Mouse (Mus musculus) cerebellum, adult 8-10 months (tissue): ENCODE results near the gene Fam129a.
"Not testable (repeated sequence)": the region's sequence is repeated elsewhere in the genome, so short reads cannot be mapped to it uniquely, and the experiment has no call there.

ENCODE experiments used
- DNase-seq: peaks from one replicate; pipeline ENCODE4 v3.0.0; 2022

Fam129a gene

GRCm38 (mm10) chr1:151705723-151706396 lies 134.9 kb downstream of the Fam129a start:
- DNase-seq: peak; percentile 82

- DNase-seq: no peak
Observed at GRCm38 (mm10) chr1:151706397-151706752, 135.4 kb downstream of the Fam129a start.

GRCm38 (mm10) chr1:151708966-151709733 lies 138.2 kb downstream of the Fam129a start:
- no peak for DNase-seq

GRCm38 (mm10) chr1:151709734-151710022 lies 138.7 kb downstream of the Fam129a start:
- DNase-seq: no peak

GRCm38 (mm10) chr1:151710424-151711055 lies 139.6 kb downstream of the Fam129a start:
- DNase-seq: no peak

- no peak for DNase-seq
Observed at GRCm38 (mm10) chr1:151711062-151711461, 140.1 kb downstream of the Fam129a start.

- no peak for DNase-seq
Observed at GRCm38 (mm10) chr1:151712664-151713063, 141.7 kb downstream of the Fam129a start.

- no peak for DNase-seq
Observed at GRCm38 (mm10) chr1:151713622-151714021, 142.6 kb downstream of the Fam129a start.

- DNase-seq: no peak
Observed at GRCm38 (mm10) chr1:151716024-151716710, 145.2 kb downstream of the Fam129a start.

- no peak for DNase-seq
Observed at GRCm38 (mm10) chr1:151717624-151718023, 146.6 kb downstream of the Fam129a start.

- DNase-seq: no peak
Observed at GRCm38 (mm10) chr1:151718575-151718974, 147.6 kb downstream of the Fam129a start.

GRCm38 (mm10) chr1:151719911-151720310 lies 148.9 kb downstream of the Fam129a start:
- no peak for DNase-seq

GRCm38 (mm10) chr1:151720566-151720965 lies 149.6 kb downstream of the Fam129a start:
- DNase-seq: no peak

GRCm38 (mm10) chr1:151721357-151721983 lies 150.5 kb downstream of the Fam129a start:
- DNase-seq: no peak

GRCm38 (mm10) chr1:151723771-151724170 lies 152.8 kb downstream of the Fam129a start:
- no peak for DNase-seq

- DNase-seq: no peak
Observed at GRCm38 (mm10) chr1:151725590-151725989, 154.6 kb downstream of the Fam129a start.

GRCm38 (mm10) chr1:151726358-151726757 lies 155.4 kb downstream of the Fam129a start:
- DNase-seq: no peak

- no peak for DNase-seq
Observed at GRCm38 (mm10) chr1:151728141-151728540, 157.2 kb downstream of the Fam129a start.

GRCm38 (mm10) chr1:151737146-151737545 lies 166.2 kb downstream of the Fam129a start:
- no peak for DNase-seq

- no peak for DNase-seq
Observed at GRCm38 (mm10) chr1:151741199-151741621, 170.2 kb downstream of the Fam129a start.

GRCm38 (mm10) chr1:151749894-151750293 lies 178.9 kb downstream of the Fam129a start:
- not testable (repeated sequence) for DNase-seq

GRCm38 (mm10) chr1:151752946-151753345 lies 182.0 kb downstream of the Fam129a start:
- DNase-seq: no peak

- no peak for DNase-seq
Observed at GRCm38 (mm10) chr1:151753374-151753929, 182.5 kb downstream of the Fam129a start.
